Mouse (Mus musculus) MEL (cell line): Measurements from ENCODE around the gene Pygo1. TPM values are rescaled to one million over a fixed set of nuclear protein-coding genes. Genes with fewer than 3 reads are reported as not detected.

Source experiments
- DNase-seq: peaks from one replicate; pipeline ENCODE4 v3.0.0; 2011; ENCODE audit warnings: low read depth, low spot score
- H3K27ac ChIP-seq: 2 replicates; pipeline ENCODE4 v1.5.1; 2012; ENCODE audit warnings: low read depth, mild to moderate bottlenecking, control low read depth, low read length, moderate library complexity; ENCODE audit not compliant: control insufficient read depth
- H3K27me3 ChIP-seq, 2 experiments: fragments of 150-350 bp in 1 of 2; sonication (generic) in 1 of 2; 2 replicates each; pipeline ENCODE4 v1.6.1; 2012; ENCODE audit warnings: low read length in 2 of 2, mild to moderate bottlenecking in 2 of 2, improper control_type of control experiment in 1 of 2, moderate library complexity in 1 of 2; ENCODE audit not compliant: insufficient read depth in 2 of 2, control insufficient read depth in 1 of 2
- H3K36me3 ChIP-seq, 2 experiments: 2 replicates each; pipeline ENCODE4 v1.6.1; 2012 to 2014; ENCODE audit warnings: low read length in 2 of 2, improper control_type of control experiment in 1 of 2, inconsistent platforms in 1 of 2, mild to moderate bottlenecking in 1 of 2; ENCODE audit not compliant: insufficient read depth in 2 of 2, control insufficient read depth in 1 of 2
- H3K4me1 ChIP-seq, 2 experiments: fragments of 150-350 bp in 1 of 2; sonication (generic) in 1 of 2; 2 replicates each; pipeline ENCODE4 v1.6.1; 2012; ENCODE audit warnings: low read length in 2 of 2, improper control_type of control experiment in 1 of 2, mild to moderate bottlenecking in 1 of 2; ENCODE audit not compliant: insufficient read depth in 2 of 2, control insufficient read depth in 1 of 2
- H3K4me3 ChIP-seq, 2 experiments: fragments of 150-350 bp in 1 of 2; sonication (generic) in 1 of 2; 2 replicates each; pipeline ENCODE4 v1.5.1; 2012; ENCODE audit warnings: low read depth in 2 of 2, low read length in 2 of 2, mild to moderate bottlenecking in 2 of 2, moderate library complexity in 2 of 2, control low read depth in 1 of 2, improper control_type of control experiment in 1 of 2; ENCODE audit not compliant: control insufficient read depth in 1 of 2, insufficient read depth in 1 of 2
- H3K79me2 ChIP-seq: 2 replicates; pipeline ENCODE4 v1.6.1; 2012; ENCODE audit warnings: mild to moderate bottlenecking, low read length, moderate library complexity; ENCODE audit not compliant: control insufficient read depth, poor library complexity, insufficient read depth
- H3K9ac ChIP-seq: 2 replicates; pipeline ENCODE4 v1.6.1; 2012; ENCODE audit warnings: low read depth, mild to moderate bottlenecking, control low read depth, low read length, moderate library complexity; ENCODE audit not compliant: control insufficient read depth, poor library complexity, severe bottlenecking
- H3K9me3 ChIP-seq: fragments of 150-350 bp; sonication (generic); replicated peaks from 2 replicates; pipeline ENCODE4 v1.6.1; 2012; ENCODE audit warnings: mild to moderate bottlenecking, low read length, improper control_type of control experiment, moderate library complexity; ENCODE audit not compliant: insufficient read depth
- BHLHE40 ChIP-seq: IDR thresholded peaks from 2 replicates; pipeline ENCODE4 v1.6.1; 2012; ENCODE audit warnings: low read depth, mild to moderate bottlenecking, inconsistent platforms, low read length, improper control_type of control experiment, borderline replicate concordance
- ELF1 ChIP-seq: IDR thresholded peaks from 2 replicates; pipeline ENCODE4 v1.6.1; 2014; ENCODE audit warnings: low read depth, mild to moderate bottlenecking, inconsistent platforms, low read length, improper control_type of control experiment, moderate library complexity
- EP300 ChIP-seq, 2 experiments: IDR thresholded peaks; 2 replicates each; pipeline ENCODE4 v1.6.1; 2011; ENCODE audit warnings: improper control_type of control experiment in 2 of 2, low read length in 2 of 2, low read depth in 1 of 2, mild to moderate bottlenecking in 1 of 2
- HCFC1 ChIP-seq: IDR thresholded peaks from 2 replicates; pipeline ENCODE4 v1.6.1; 2012; ENCODE audit warnings: low read depth, mild to moderate bottlenecking, inconsistent platforms, low read length, improper control_type of control experiment, moderate library complexity
- MAX ChIP-seq: IDR thresholded peaks from 2 replicates; pipeline ENCODE4 v1.6.1; 2011; ENCODE audit warnings: low read length, improper control_type of control experiment
- MAZ ChIP-seq: IDR thresholded peaks from 2 replicates; pipeline ENCODE4 v1.6.1; 2012; ENCODE audit warnings: low read depth, mild to moderate bottlenecking, inconsistent platforms, low read length, improper control_type of control experiment
- MEF2A ChIP-seq: IDR thresholded peaks from 2 replicates; pipeline ENCODE4 v1.6.1; 2014; ENCODE audit warnings: low read depth, mild to moderate bottlenecking, inconsistent platforms, low read length, improper control_type of control experiment; ENCODE audit not compliant: poor library complexity, insufficient replicate concordance, severe bottlenecking; ENCODE audit errors: extremely low read depth
- MXI1 ChIP-seq: IDR thresholded peaks from 2 replicates; pipeline ENCODE4 v1.6.1; 2011; ENCODE audit warnings: mild to moderate bottlenecking, low read depth, low read length, improper control_type of control experiment
- MYB ChIP-seq: IDR thresholded peaks from 2 replicates; pipeline ENCODE4 v1.6.1; 2011; ENCODE audit warnings: mild to moderate bottlenecking, low read depth, low read length, improper control_type of control experiment
- NELFE ChIP-seq: IDR thresholded peaks from 2 replicates; pipeline ENCODE4 v1.6.1; 2011; ENCODE audit warnings: low read depth, low read length, improper control_type of control experiment
- NRF1 ChIP-seq: IDR thresholded peaks from 2 replicates; pipeline ENCODE4 v1.6.1; 2014; ENCODE audit warnings: low read depth, mild to moderate bottlenecking, inconsistent platforms, low read length, improper control_type of control experiment, moderate library complexity; ENCODE audit not compliant: poor library complexity, insufficient read depth, severe bottlenecking
- POLR2A ChIP-seq, 2 experiments: IDR thresholded peaks; 2 replicates each; pipeline ENCODE4 v1.6.1; 2011 to 2012; ENCODE audit warnings: low read length in 2 of 2, mild to moderate bottlenecking in 2 of 2, control low read depth in 1 of 2, improper control_type of control experiment in 1 of 2, low read depth in 1 of 2, moderate library complexity in 1 of 2; ENCODE audit not compliant: control insufficient read depth in 1 of 2, insufficient read depth in 1 of 2, poor library complexity in 1 of 2
- RAD21 ChIP-seq: IDR thresholded peaks from 2 replicates; pipeline ENCODE4 v1.6.1; 2011; ENCODE audit warnings: mild to moderate bottlenecking, low read depth, low read length, improper control_type of control experiment
- SIN3A ChIP-seq: IDR thresholded peaks from 2 replicates; pipeline ENCODE4 v1.6.1; 2012; ENCODE audit warnings: low read length, improper control_type of control experiment, inconsistent platforms
- TAL1 ChIP-seq: IDR thresholded peaks from 2 replicates; pipeline ENCODE4 v1.6.1; 2012; ENCODE audit warnings: mild to moderate bottlenecking, inconsistent platforms, low read length, moderate library complexity, mixed read lengths
- TBP ChIP-seq: IDR thresholded peaks from 2 replicates; pipeline ENCODE4 v1.8.0; 2011; ENCODE audit warnings: low read depth, low read length, improper control_type of control experiment
- UBTF ChIP-seq: IDR thresholded peaks from 2 replicates; pipeline ENCODE4 v1.6.1; 2012; ENCODE audit warnings: low read depth, mild to moderate bottlenecking, inconsistent platforms, low read length, improper control_type of control experiment, moderate library complexity, borderline replicate concordance; ENCODE audit not compliant: insufficient read depth
- USF1 ChIP-seq: IDR thresholded peaks from 2 replicates; pipeline ENCODE4 v1.6.1; 2014; ENCODE audit warnings: low read depth, mild to moderate bottlenecking, inconsistent platforms, low read length, improper control_type of control experiment, moderate library complexity
- ZKSCAN1 ChIP-seq: IDR thresholded peaks from 2 replicates; pipeline ENCODE4 v1.6.1; 2012; ENCODE audit warnings: low read depth, mild to moderate bottlenecking, inconsistent platforms, low read length, improper control_type of control experiment, moderate library complexity
- polyA plus RNA-seq, 2 experiments: library from polyadenylated mRNA; stranded (reverse) in 1 of 2; unstranded in 1 of 2; fragments of >175 nt in 1 of 2; fragments of >200 nt in 1 of 2; gene quantifications; 2 replicates each; pipeline versions ENCODE4 v1.2.1 to v1.2.4; 2012; ENCODE audit warnings: low replicate concordance in 2 of 2, low read depth in 1 of 2; ENCODE audit not compliant: insufficient read length in 2 of 2, insufficient read depth in 1 of 2, missing spikeins in 1 of 2
- total RNA-seq: library from RNA; depleted of rRNA; stranded (reverse); fragments of 300-350 nt; gene quantifications from 2 replicates; pipeline ENCODE4 v1.2.3, GENCODE M21; 2012

Gene Pygo1
- total and polyA plus RNA-seq, 3 experiments: not detected

DNA sequence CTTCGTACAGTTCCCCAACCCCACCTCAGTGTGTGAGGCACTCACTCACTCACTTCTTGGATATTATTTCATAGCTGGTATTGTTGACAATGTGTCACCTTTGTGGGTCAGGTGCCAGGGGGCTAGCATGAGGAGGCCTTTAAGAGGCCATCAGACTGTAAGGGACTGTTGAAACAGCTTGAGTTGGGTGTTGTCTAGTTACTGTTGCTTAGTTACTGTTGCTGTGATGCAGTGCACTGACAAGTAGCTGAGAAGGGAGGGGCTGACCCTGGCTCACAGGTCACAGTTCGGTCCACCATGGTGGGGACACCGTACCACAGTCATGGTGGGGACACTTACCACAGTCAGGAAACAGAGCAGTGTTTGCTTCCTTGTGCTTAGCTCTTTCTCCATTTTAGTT lies 2.4 kb upstream of the Pygo1 start:
- Histone ChIP-seq H3K36me3 (no peaks in the 10 kb centered on the region), H3K9ac (no peak overlapping the region), H3K27ac (no peak overlapping the region), H3K4me3 (no peak overlapping the region), H3K79me2 (no peaks in the 10 kb centered on the region), H3K27me3 (peaks cover 5 to 15% of the 10 kb centered on the region in 2 experiments; a peak in 3 of 4 replicates), H3K4me1 (no peaks in the 10 kb centered on the region), H3K9me3 (no peaks in the 10 kb centered on the region)
- TF ChIP-seq MYB (no peak), UBTF (no peak), HCFC1 (no peak), RAD21 (no peak), ZKSCAN1 (no peak), NELFE (no peak), POLR2A (IDR thresholded peaks at IDR 0.05; ENCODE audit: control insufficient read depth in 1 of 2, insufficient read depth in 1 of 2, low read depth in 1 of 2, low read length in 2 of 2, poor library complexity in 1 of 2) (no peak), MXI1 (no peak), TBP (no peak), USF1 (no peak)
- no peak for DNase-seq

DNA sequence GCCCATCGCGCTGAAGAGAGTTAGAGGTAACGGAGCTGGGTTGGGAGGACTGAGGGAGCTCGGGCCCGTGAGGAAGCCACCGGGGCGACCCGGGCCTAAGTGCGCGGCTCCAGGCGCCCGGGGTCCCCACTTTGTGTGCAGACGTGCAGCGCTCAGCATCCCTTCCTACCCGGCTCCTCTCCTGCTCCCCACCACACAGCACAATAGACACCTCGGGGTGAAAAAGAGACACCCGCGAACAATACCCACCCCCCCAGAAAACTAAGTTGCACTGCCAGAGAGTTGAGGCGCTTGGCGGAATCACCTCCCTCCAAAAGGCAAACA lies 452 bp downstream of the Pygo1 start:
- H3K79me2 ChIP-seq: no peaks in the 10 kb centered on the region
- H3K4me3 ChIP-seq: no peak overlapping the region
- no peak for DNase-seq
- H3K27me3 ChIP-seq: peaks cover 14 to 15% of the 10 kb centered on the region in 2 experiments; a peak in 3 of 4 replicates
- no peak overlapping the region for H3K27ac ChIP-seq
- H3K36me3 ChIP-seq: no peaks in the 10 kb centered on the region
- no peak for TF ChIP-seq TBP
- TF ChIP-seq SIN3A: no peak
- TF ChIP-seq UBTF: no peak
- no peak for TF ChIP-seq MXI1
- no peak for TF ChIP-seq USF1
- TF ChIP-seq NRF1: no peak
- TF ChIP-seq EP300 (IDR thresholded peaks at IDR 0.05; ENCODE audit: low read depth in 1 of 2, low read length in 2 of 2): no peak
- TF ChIP-seq MAX: no peak
- TF ChIP-seq ELF1: no peak
- no peak for TF ChIP-seq BHLHE40
- no peak for TF ChIP-seq MEF2A
- TF ChIP-seq NELFE: no peak
- no peak for TF ChIP-seq TAL1
- no peak for TF ChIP-seq MAZ
- H3K9me3 ChIP-seq: no peaks in the 10 kb centered on the region
- no peak overlapping the region for H3K9ac ChIP-seq
- no peaks in the 10 kb centered on the region for H3K4me1 ChIP-seq
